Mouse (Mus musculus): Measurements from ENCODE around the gene Ispd. TPM values are rescaled to one million over a fixed set of nuclear protein-coding genes. Genes with fewer than 3 reads are reported as not detected.

The Ispd gene
- polyA plus RNA-seq, 1 experiment from 2014 or later = 12.1 TPM

DNA sequence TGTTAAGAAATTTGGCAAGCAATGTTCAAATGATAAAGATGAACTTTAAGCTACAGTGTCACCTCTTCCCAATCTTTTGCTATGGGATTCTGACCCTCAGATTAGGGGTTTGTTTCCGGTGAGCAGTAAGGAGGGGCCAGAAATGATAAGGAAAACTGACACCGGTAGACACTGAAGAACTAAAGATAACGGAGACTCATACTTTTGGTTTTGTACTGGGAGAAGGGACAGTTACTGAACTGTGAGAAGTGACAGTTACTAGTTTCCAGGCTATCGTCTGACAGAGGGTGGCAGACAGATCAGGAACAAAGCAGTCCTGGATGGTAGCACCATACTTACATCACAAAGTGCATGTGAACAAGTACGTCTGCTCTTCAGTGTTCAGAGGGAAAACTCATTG lies 55.7 kb downstream of the Ispd start:
- Histone ChIP-seq H3K4me3 (ENCODE audit: low read depth, low read length) (no peak overlapping the region), H3K9me3 (ENCODE audit: control insufficient read depth, low read length) (no peaks in the 10 kb centered on the region), H3K27me3 (ENCODE audit: control insufficient read depth, insufficient read depth, low read length) (no peaks in the 10 kb centered on the region), H3K4me2 (replicated peaks; ENCODE audit: low read depth, low read length) (no peak overlapping the region), H3K27ac (ENCODE audit: low read depth, low read length) (no peak overlapping the region), H3K36me3 (ENCODE audit: control insufficient read depth, insufficient read depth, low read length) (no peaks in the 10 kb centered on the region), H3K9ac (ENCODE audit: low read depth, low read length) (no peak overlapping the region), H3K4me1 (replicated peaks; ENCODE audit: control insufficient read depth, insufficient read depth, low read length) (no peaks in the 10 kb centered on the region)
- WGBS = 83% methylated on average over 5 of the region's 5 CpGs
- no peak for ATAC-seq (ENCODE audit: low FRiP score)
- DNase-seq (ENCODE audit: low spot score) = no peak

- ATAC-seq (ENCODE audit: low FRiP score) (no peak), DNase-seq (ENCODE audit: low spot score) (no peak)
- H3K9ac ChIP-seq (ENCODE audit: low read depth, low read length) = no peak overlapping the region
- no peak overlapping the region for H3K4me3 ChIP-seq (ENCODE audit: low read depth, low read length)
- WGBS = 90% methylated on average over 8 of the region's 8 CpGs
- H3K36me3 ChIP-seq (ENCODE audit: control insufficient read depth, insufficient read depth, low read length) = no peaks in the 10 kb centered on the region
- H3K4me2 ChIP-seq (replicated peaks; ENCODE audit: low read depth, low read length) = no peak overlapping the region
- no peaks in the 10 kb centered on the region for H3K27me3 ChIP-seq (ENCODE audit: control insufficient read depth, insufficient read depth, low read length)
- no peaks in the 10 kb centered on the region for H3K9me3 ChIP-seq (ENCODE audit: control insufficient read depth, low read length)
- no peaks in the 10 kb centered on the region for H3K4me1 ChIP-seq (replicated peaks; ENCODE audit: control insufficient read depth, insufficient read depth, low read length)
- H3K27ac ChIP-seq (ENCODE audit: low read depth, low read length) = no peak overlapping the region
These were observed 58.1 kb downstream of the Ispd start for GRCm38 (mm10) chr12:36439396-36439795.

GRCm38 (mm10) chr12:36456002-36456401 lies 74.8 kb downstream of the Ispd start:
- H3K27ac ChIP-seq (ENCODE audit: low read depth, low read length) = no peak overlapping the region
- 89% methylated on average over 3 of the region's 3 CpGs for WGBS
- H3K4me1 ChIP-seq (replicated peaks; ENCODE audit: control insufficient read depth, insufficient read depth, low read length) = no peaks in the 10 kb centered on the region
- H3K27me3 ChIP-seq (ENCODE audit: control insufficient read depth, insufficient read depth, low read length) = no peaks in the 10 kb centered on the region
- no peak for ATAC-seq (ENCODE audit: low FRiP score)
- H3K9ac ChIP-seq (ENCODE audit: low read depth, low read length) = no peak overlapping the region
- H3K4me2 ChIP-seq (replicated peaks; ENCODE audit: low read depth, low read length) = no peak overlapping the region
- DNase-seq (ENCODE audit: low spot score) = no peak
- no peak overlapping the region for H3K4me3 ChIP-seq (ENCODE audit: low read depth, low read length)
- no peaks in the 10 kb centered on the region for H3K36me3 ChIP-seq (ENCODE audit: control insufficient read depth, insufficient read depth, low read length)
- H3K9me3 ChIP-seq (ENCODE audit: control insufficient read depth, low read length) = no peaks in the 10 kb centered on the region

DNA sequence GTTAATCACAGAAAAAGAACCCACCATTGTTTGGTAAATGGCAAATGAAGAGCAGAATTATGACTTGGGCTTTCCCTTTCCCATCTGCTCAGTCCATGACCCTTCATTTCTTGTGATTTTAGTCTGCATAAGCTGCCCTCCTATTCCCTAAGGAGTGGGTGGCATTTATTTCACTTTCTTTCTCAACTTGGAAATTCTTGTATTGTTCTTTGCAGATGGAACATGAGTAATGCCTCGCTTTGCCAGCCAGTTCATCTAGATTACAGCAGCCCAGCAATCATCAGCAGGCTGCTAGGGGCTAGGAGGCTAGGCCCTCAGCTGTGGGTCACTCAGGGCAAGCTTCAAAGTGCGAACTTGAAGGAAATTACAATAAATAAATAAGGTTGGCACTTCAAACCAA lies 76.5 kb downstream of the Ispd start:
- H3K27ac ChIP-seq (ENCODE audit: low read depth, low read length) = no peak overlapping the region
- no peak overlapping the region for H3K4me3 ChIP-seq (ENCODE audit: low read depth, low read length)
- no peak for DNase-seq (ENCODE audit: low spot score)
- no peaks in the 10 kb centered on the region for H3K4me1 ChIP-seq (replicated peaks; ENCODE audit: control insufficient read depth, insufficient read depth, low read length)
- H3K27me3 ChIP-seq (ENCODE audit: control insufficient read depth, insufficient read depth, low read length) = no peaks in the 10 kb centered on the region
- no peak overlapping the region for H3K4me2 ChIP-seq (replicated peaks; ENCODE audit: low read depth, low read length)
- 77% methylated on average over 2 of the region's 2 CpGs for WGBS
- no peak overlapping the region for H3K9ac ChIP-seq (ENCODE audit: low read depth, low read length)
- no peak for ATAC-seq (ENCODE audit: low FRiP score)
- H3K9me3 ChIP-seq (ENCODE audit: control insufficient read depth, low read length) = no peaks in the 10 kb centered on the region
- no peaks in the 10 kb centered on the region for H3K36me3 ChIP-seq (ENCODE audit: control insufficient read depth, insufficient read depth, low read length)

- Histone ChIP-seq H3K36me3 (ENCODE audit: control insufficient read depth, insufficient read depth, low read length) (no peaks in the 10 kb centered on the region), H3K9ac (ENCODE audit: low read depth, low read length) (no peak overlapping the region), H3K27ac (ENCODE audit: low read depth, low read length) (no peak overlapping the region), H3K9me3 (ENCODE audit: control insufficient read depth, low read length) (no peaks in the 10 kb centered on the region), H3K4me1 (replicated peaks; ENCODE audit: control insufficient read depth, insufficient read depth, low read length) (no peaks in the 10 kb centered on the region), H3K4me3 (ENCODE audit: low read depth, low read length) (no peak overlapping the region), H3K4me2 (replicated peaks; ENCODE audit: low read depth, low read length) (no peak overlapping the region), H3K27me3 (ENCODE audit: control insufficient read depth, insufficient read depth, low read length) (no peaks in the 10 kb centered on the region)
- WGBS = 94% methylated on average over 6 of the region's 6 CpGs
- ATAC-seq (ENCODE audit: low FRiP score) (no peak), DNase-seq (ENCODE audit: low spot score) (no peak)
These were observed 87.2 kb downstream of the Ispd start for GRCm38 (mm10) chr12:36468325-36469044.

- ATAC-seq (ENCODE audit: low FRiP score) (no peak), DNase-seq (ENCODE audit: low spot score) (no peak)
- Histone ChIP-seq H3K4me1 (replicated peaks; ENCODE audit: control insufficient read depth, insufficient read depth, low read length) (no peaks in the 10 kb centered on the region), H3K36me3 (ENCODE audit: control insufficient read depth, insufficient read depth, low read length) (no peaks in the 10 kb centered on the region), H3K27ac (ENCODE audit: low read depth, low read length) (no peak overlapping the region), H3K4me2 (replicated peaks; ENCODE audit: low read depth, low read length) (no peak overlapping the region), H3K9me3 (ENCODE audit: control insufficient read depth, low read length) (no peaks in the 10 kb centered on the region), H3K9ac (ENCODE audit: low read depth, low read length) (no peak overlapping the region), H3K27me3 (ENCODE audit: control insufficient read depth, insufficient read depth, low read length) (no peaks in the 10 kb centered on the region), H3K4me3 (ENCODE audit: low read depth, low read length) (no peak overlapping the region)
- WGBS = 90% methylated on average over 4 of the region's 4 CpGs
These were observed 90.2 kb downstream of the Ispd start for GRCm38 (mm10) chr12:36471411-36471810.

GRCm38 (mm10) chr12:36474171-36474570 lies 92.9 kb downstream of the Ispd start:
- Histone ChIP-seq H3K4me3 (ENCODE audit: low read depth, low read length) (no peak overlapping the region), H3K4me1 (replicated peaks; ENCODE audit: control insufficient read depth, insufficient read depth, low read length) (no peaks in the 10 kb centered on the region), H3K36me3 (ENCODE audit: control insufficient read depth, insufficient read depth, low read length) (no peaks in the 10 kb centered on the region), H3K9ac (ENCODE audit: low read depth, low read length) (no peak overlapping the region), H3K4me2 (replicated peaks; ENCODE audit: low read depth, low read length) (no peak overlapping the region), H3K27ac (ENCODE audit: low read depth, low read length) (no peak overlapping the region), H3K9me3 (ENCODE audit: control insufficient read depth, low read length) (no peaks in the 10 kb centered on the region), H3K27me3 (ENCODE audit: control insufficient read depth, insufficient read depth, low read length) (no peaks in the 10 kb centered on the region)
- DNase-seq (ENCODE audit: low spot score) (no peak), ATAC-seq (ENCODE audit: low FRiP score) (no peak)
- WGBS = 85% methylated on average over 3 of the region's 3 CpGs

GRCm38 (mm10) chr12:36475269-36475668 lies 94.0 kb downstream of the Ispd start:
- H3K36me3 ChIP-seq (ENCODE audit: control insufficient read depth, insufficient read depth, low read length) = no peaks in the 10 kb centered on the region
- no peak for ATAC-seq (ENCODE audit: low FRiP score)
- H3K9ac ChIP-seq (ENCODE audit: low read depth, low read length) = no peak overlapping the region
- no peak overlapping the region for H3K27ac ChIP-seq (ENCODE audit: low read depth, low read length)
- 66% methylated on average over 4 of the region's 4 CpGs for WGBS
- no peaks in the 10 kb centered on the region for H3K27me3 ChIP-seq (ENCODE audit: control insufficient read depth, insufficient read depth, low read length)
- DNase-seq (ENCODE audit: low spot score) = no peak
- no peak overlapping the region for H3K4me2 ChIP-seq (replicated peaks; ENCODE audit: low read depth, low read length)
- no peak overlapping the region for H3K4me3 ChIP-seq (ENCODE audit: low read depth, low read length)
- H3K9me3 ChIP-seq (ENCODE audit: control insufficient read depth, low read length) = no peaks in the 10 kb centered on the region
- no peaks in the 10 kb centered on the region for H3K4me1 ChIP-seq (replicated peaks; ENCODE audit: control insufficient read depth, insufficient read depth, low read length)

GRCm38 (mm10) chr12:36476476-36476875 lies 95.2 kb downstream of the Ispd start:
- Histone ChIP-seq H3K9ac (ENCODE audit: low read depth, low read length) (no peak overlapping the region), H3K4me2 (replicated peaks; ENCODE audit: low read depth, low read length) (no peak overlapping the region), H3K27ac (ENCODE audit: low read depth, low read length) (no peak overlapping the region), H3K4me1 (replicated peaks; ENCODE audit: control insufficient read depth, insufficient read depth, low read length) (no peaks in the 10 kb centered on the region), H3K4me3 (ENCODE audit: low read depth, low read length) (no peak overlapping the region), H3K9me3 (ENCODE audit: control insufficient read depth, low read length) (no peaks in the 10 kb centered on the region), H3K36me3 (ENCODE audit: control insufficient read depth, insufficient read depth, low read length) (no peaks in the 10 kb centered on the region), H3K27me3 (ENCODE audit: control insufficient read depth, insufficient read depth, low read length) (no peaks in the 10 kb centered on the region)
- WGBS = 76% methylated on average over 5 of the region's 5 CpGs
- ATAC-seq (ENCODE audit: low FRiP score) = no peak
- DNase-seq (ENCODE audit: low spot score) = no peak

Data from hindbrain, embryonic 11.5 days (tissue).